Mouse (Mus musculus): Measurements from ENCODE around the gene Arl6. TPM values are rescaled to one million over a fixed set of nuclear protein-coding genes. Genes with fewer than 3 reads are reported as not detected.

Gene Arl6
- total and polyA plus RNA-seq, 2 experiments from 2014 or later: 8.7 to 18.2 TPM

- Histone ChIP-seq H3K4me2 (ENCODE audit: low read depth, low read length) (no peak overlapping the region), H3K9ac (replicated peaks; ENCODE audit: low read depth, low read length) (no peak overlapping the region), H3K27me3 (ENCODE audit: control insufficient read depth, insufficient read depth, low read length) (no peaks in the 10 kb centered on the region), H3K4me3 (ENCODE audit: low read depth, low read length) (no peak overlapping the region), H3K4me1 (ENCODE audit: control insufficient read depth, insufficient read depth) (no peaks in the 10 kb centered on the region), H3K36me3 (replicated peaks; ENCODE audit: control insufficient read depth, insufficient read depth, low read length) (no peaks in the 10 kb centered on the region), H3K9me3 (replicated peaks; ENCODE audit: control insufficient read depth, low read length) (no peaks in the 10 kb centered on the region), H3K27ac (ENCODE audit: low read depth) (no peak overlapping the region)
- 51% methylated on average over 2 of the region's 2 CpGs for WGBS
- no peak for DNase-seq (ENCODE audit: low spot score)
- TF ChIP-seq CTCF (IDR thresholded peaks at IDR 0.05; ENCODE audit: low read depth): no peak
- no peak for TF ChIP-seq EP300 (IDR thresholded peaks at IDR 0.05; ENCODE audit: low read depth)
- ATAC-seq (ENCODE audit: insufficient read depth, low read depth): no peak
Observed at GRCm38 (mm10) chr16:59643766-59644165, 4.6 kb upstream of the Arl6 start.

- TF ChIP-seq EP300 (IDR thresholded peaks at IDR 0.05; ENCODE audit: low read depth) (no peak), CTCF (IDR thresholded peaks at IDR 0.05; ENCODE audit: low read depth) (no peak)
- 0 out of 2 replicates have a peak, but pooled peaks cover 3% of the 10 kb centered on the region for H3K4me1 ChIP-seq (ENCODE audit: control insufficient read depth, insufficient read depth)
- WGBS: 79% methylated on average over 3 of the region's 3 CpGs
- H3K4me3 ChIP-seq (ENCODE audit: low read depth, low read length): no peak overlapping the region; the same call in 1 of the 2 replicates
- DNase-seq (ENCODE audit: low spot score) (no peak), ATAC-seq (ENCODE audit: insufficient read depth, low read depth) (no peak)
- H3K9ac ChIP-seq (replicated peaks; ENCODE audit: low read depth, low read length): no peak overlapping the region
- H3K9me3 ChIP-seq (replicated peaks; ENCODE audit: control insufficient read depth, low read length): no peaks in the 10 kb centered on the region
- H3K4me2 ChIP-seq (ENCODE audit: low read depth, low read length): peak overlapping the region; percentile 71; the same call in 1 of the 2 replicates
- H3K27me3 ChIP-seq (ENCODE audit: control insufficient read depth, insufficient read depth, low read length): no peaks in the 10 kb centered on the region
- H3K36me3 ChIP-seq (replicated peaks; ENCODE audit: control insufficient read depth, insufficient read depth, low read length): no peaks in the 10 kb centered on the region
- 0 out of 2 replicates have a peak overlapping the region, but pooled peaks have one; percentile 97 for H3K27ac ChIP-seq (ENCODE audit: low read depth)
Observed at GRCm38 (mm10) chr16:59639985-59640384, 794 bp upstream of the Arl6 start.

- Histone ChIP-seq H3K27ac (ENCODE audit: low read depth) (no peak overlapping the region), H3K9ac (replicated peaks; ENCODE audit: low read depth, low read length) (no peak overlapping the region), H3K4me2 (ENCODE audit: low read depth, low read length) (no peak overlapping the region), H3K4me1 (ENCODE audit: control insufficient read depth, insufficient read depth) (0 out of 2 replicates have a peak, but pooled peaks cover 3% of the 10 kb centered on the region), H3K27me3 (ENCODE audit: control insufficient read depth, insufficient read depth, low read length) (no peaks in the 10 kb centered on the region), H3K9me3 (replicated peaks; ENCODE audit: control insufficient read depth, low read length) (no peaks in the 10 kb centered on the region), H3K36me3 (replicated peaks; ENCODE audit: control insufficient read depth, insufficient read depth, low read length) (no peaks in the 10 kb centered on the region; the same call in 1 of the 2 replicates), H3K4me3 (ENCODE audit: low read depth, low read length) (no peak overlapping the region)
- no peak for ATAC-seq (ENCODE audit: insufficient read depth, low read depth)
- TF ChIP-seq EP300 (IDR thresholded peaks at IDR 0.05; ENCODE audit: low read depth) (no peak), CTCF (IDR thresholded peaks at IDR 0.05; ENCODE audit: low read depth) (no peak)
- WGBS: 65% methylated on average over 2 of the region's 2 CpGs
- DNase-seq (ENCODE audit: low spot score): no peak
Observed at GRCm38 (mm10) chr16:59634598-59634997, 4.6 kb downstream of the Arl6 start.

GRCm38 (mm10) chr16:59621554-59621953, 17.6 kb downstream of the Arl6 start:
- Histone ChIP-seq H3K4me2 (ENCODE audit: low read depth, low read length) (no peak overlapping the region), H3K9me3 (replicated peaks; ENCODE audit: control insufficient read depth, low read length) (no peaks in the 10 kb centered on the region), H3K9ac (replicated peaks; ENCODE audit: low read depth, low read length) (no peak overlapping the region), H3K36me3 (replicated peaks; ENCODE audit: control insufficient read depth, insufficient read depth, low read length) (no peaks in the 10 kb centered on the region), H3K27ac (ENCODE audit: low read depth) (no peak overlapping the region), H3K27me3 (ENCODE audit: control insufficient read depth, insufficient read depth, low read length) (no peaks in the 10 kb centered on the region), H3K4me3 (ENCODE audit: low read depth, low read length) (no peak overlapping the region), H3K4me1 (ENCODE audit: control insufficient read depth, insufficient read depth) (no peaks in the 10 kb centered on the region)
- DNase-seq (ENCODE audit: low spot score): no peak
- 93% methylated on average over 2 of the region's 2 CpGs for WGBS
- no peak for ATAC-seq (ENCODE audit: insufficient read depth, low read depth)
- TF ChIP-seq EP300 (IDR thresholded peaks at IDR 0.05; ENCODE audit: low read depth): no peak
- no peak for TF ChIP-seq CTCF (IDR thresholded peaks at IDR 0.05; ENCODE audit: low read depth)

- H3K9ac ChIP-seq (replicated peaks; ENCODE audit: low read depth, low read length): no peak overlapping the region
- no peaks in the 10 kb centered on the region for H3K36me3 ChIP-seq (replicated peaks; ENCODE audit: control insufficient read depth, insufficient read depth, low read length)
- TF ChIP-seq EP300 (IDR thresholded peaks at IDR 0.05; ENCODE audit: low read depth) (no peak), CTCF (IDR thresholded peaks at IDR 0.05; ENCODE audit: low read depth) (peak; percentile 77)
- no peaks in the 10 kb centered on the region for H3K9me3 ChIP-seq (replicated peaks; ENCODE audit: control insufficient read depth, low read length)
- no peak overlapping the region for H3K4me2 ChIP-seq (ENCODE audit: low read depth, low read length)
- 13% methylated on average over 3 of the region's 3 CpGs for WGBS
- no peaks in the 10 kb centered on the region for H3K4me1 ChIP-seq (ENCODE audit: control insufficient read depth, insufficient read depth)
- no peak overlapping the region for H3K27ac ChIP-seq (ENCODE audit: low read depth)
- no peaks in the 10 kb centered on the region for H3K27me3 ChIP-seq (ENCODE audit: control insufficient read depth, insufficient read depth, low read length)
- ATAC-seq (ENCODE audit: insufficient read depth, low read depth) (no peak), DNase-seq (ENCODE audit: low spot score) (peak; percentile 55)
- no peak overlapping the region for H3K4me3 ChIP-seq (ENCODE audit: low read depth, low read length)
Observed at GRCm38 (mm10) chr16:59617167-59617566, 22.0 kb downstream of the Arl6 start.

- 74% methylated on average over 3 of the region's 3 CpGs for WGBS
Observed at GRCm38 (mm10) chr16:59615675-59616074, 23.5 kb downstream of the Arl6 start.

More at GRCm38 (mm10) chr16:59615675-59616074, 23.5 kb downstream of the Arl6 start:
- H3K27ac ChIP-seq (ENCODE audit: low read depth): no peak overlapping the region
- DNase-seq (ENCODE audit: low spot score) (no peak), ATAC-seq (ENCODE audit: insufficient read depth, low read depth) (no peak)
- no peak for TF ChIP-seq EP300 (IDR thresholded peaks at IDR 0.05; ENCODE audit: low read depth)
- TF ChIP-seq CTCF (IDR thresholded peaks at IDR 0.05; ENCODE audit: low read depth): no peak
- no peak overlapping the region for H3K4me2 ChIP-seq (ENCODE audit: low read depth, low read length)
- no peaks in the 10 kb centered on the region for H3K36me3 ChIP-seq (replicated peaks; ENCODE audit: control insufficient read depth, insufficient read depth, low read length)
- H3K4me3 ChIP-seq (ENCODE audit: low read depth, low read length): no peak overlapping the region
- no peaks in the 10 kb centered on the region for H3K4me1 ChIP-seq (ENCODE audit: control insufficient read depth, insufficient read depth)
- H3K9me3 ChIP-seq (replicated peaks; ENCODE audit: control insufficient read depth, low read length): no peaks in the 10 kb centered on the region
- H3K27me3 ChIP-seq (ENCODE audit: control insufficient read depth, insufficient read depth, low read length): no peaks in the 10 kb centered on the region
- H3K9ac ChIP-seq (replicated peaks; ENCODE audit: low read depth, low read length): no peak overlapping the region

All from heart, postnatal 0 days (tissue).